Mouse (Mus musculus) spleen, adult 2 months (tissue): ENCODE measurements around the gene Ovol1.

ENCODE experiments used
- CTCF ChIP-seq: fragments of 200-500 bp; IDR thresholded peaks from 2 replicates; pipeline ENCODE4 v1.5.1; 2011; ENCODE audit warnings: mild to moderate bottlenecking, inconsistent platforms; ENCODE audit not compliant: insufficient read depth, insufficient read length, insufficient replicate concordance; ENCODE audit errors: extremely low read depth
- POLR2A ChIP-seq: fragments of 200-500 bp; IDR thresholded peaks from 2 replicates; pipeline ENCODE4 v1.6.1; 2011; ENCODE audit warnings: low read depth, low read length, inconsistent platforms

GRCm38 (mm10) chr19:5571831-5572230, 11.4 kb upstream of the Ovol1 start:
- no peak for TF ChIP-seq POLR2A
- no peak for TF ChIP-seq CTCF
